8 mouse cellular contexts compared by ENCODE assay signal in genomic region chr9:105642460-105643371, GRCm38 (mm10). TPM values are rescaled to one million over a fixed set of nuclear protein-coding genes. Genes with fewer than 3 reads are reported as not detected.
A peak's percentile ranks its signal among the peaks of the same experiment; 100 is the strongest.
DNase-seq lines count a peak whose midpoint lies in the region; ATAC-seq lines count a peak whose summit lies in the region.

TSS of gene Pik3r4 (plus strand) at chr9:105642978.

- peak within 1 kb of the TSS; percentile 90 for H3K4me2 ChIP-seq in hindbrain, embryonic 12.5 days (replicated peaks)

- peak; percentile 83 for ATAC-seq in hindbrain, embryonic 12.5 days (ENCODE audit: low FRiP score)

- peaks cover 13% of the 10 kb centered on the region for H3K4me1 ChIP-seq in hindbrain, embryonic 12.5 days

- WGBS in hindbrain, embryonic 12.5 days, result 6% methylated on average over 37 of the region's 37 CpGs

- DNase-seq in NIH3T3 (ENCODE audit: low read depth), result peak; percentile 97
- peak; percentile 89 for DNase-seq in cerebellum, postnatal 10 days
- peak; percentile 73 to 81 for DNase-seq in frontal cortex, postnatal 10 days (ENCODE audit: low spot score in 2 of 2)
- DNase-seq in layer of hippocampus, postnatal 14 days (ENCODE audit: low spot score in 2 of 2), result peak; percentile 76 to 89
- peak; percentile 84 for DNase-seq in lung, postnatal 14 days
- peak; percentile 84 for DNase-seq in retina, adult 2 months (ENCODE audit: low read depth, low spot score)
- DNase-seq in thymus, postnatal 36 days, result peak; percentile 74 to 84

- H3K9me3 ChIP-seq in hindbrain, embryonic 12.5 days (replicated peaks), result no peaks in the 10 kb centered on the region

- peak within 1 kb of the TSS; percentile 83 for H3K9ac ChIP-seq in hindbrain, embryonic 12.5 days

- H3K27ac ChIP-seq in hindbrain, embryonic 12.5 days, result no peak within 1 kb of the TSS

- peak within 1 kb of the TSS; percentile 76 for H3K4me3 ChIP-seq in hindbrain, embryonic 12.5 days

- H3K27me3 ChIP-seq in hindbrain, embryonic 12.5 days, result no peaks in the 10 kb centered on the region

- peaks cover 21% of the 10 kb centered on the region for H3K36me3 ChIP-seq in hindbrain, embryonic 12.5 days

RNA-seq across cellular contexts. Expression of gene Pik3r4, which starts in this region (rescaled TPM):
- 27.9 and 28.4 TPM in 2 replicates for polyA plus RNA-seq in hindbrain, embryonic 12.5 days (2016; fragmentation: Nextera tagmentation; extraction: Ambion mirVana)
- 10 to 100 TPM; 38.9 to 41.3 TPM for total RNA-seq in layer of hippocampus, postnatal 14 days (2021)
